Mouse (Mus musculus): ENCODE measurements around the gene Bsg. TPM values are rescaled to one million over a fixed set of nuclear protein-coding genes. Genes with fewer than 3 reads are reported as not detected.
"Not testable (repeated sequence)": the region's sequence is repeated elsewhere in the genome, so short reads cannot be mapped to it uniquely, and the experiment has no call there.

The Bsg gene
- polyA plus RNA-seq, 1 experiment from 2014 or later, result 588 TPM

GRCm38 (mm10) chr10:79743161-79743560, 38.9 kb downstream of the Bsg start:
- peaks cover 13% of the 10 kb centered on the region for H3K9me3 ChIP-seq
- peaks cover 14% of the 10 kb centered on the region for H3K4me1 ChIP-seq
- 95% methylated on average over 11 of the region's 11 CpGs for WGBS
- no peak for ATAC-seq (ENCODE audit: low FRiP score, low read depth)
- H3K27me3 ChIP-seq, result no peaks in the 10 kb centered on the region
- H3K27ac ChIP-seq (replicated peaks), result no peak overlapping the region
- peaks cover 63% of the 10 kb centered on the region for H3K36me3 ChIP-seq
- H3K4me2 ChIP-seq (replicated peaks), result no peak overlapping the region
- no peak overlapping the region for H3K9ac ChIP-seq (replicated peaks)
- H3K4me3 ChIP-seq, result no peak overlapping the region

GRCm38 (mm10) chr10:79743650-79744365, 39.5 kb downstream of the Bsg start:
- Histone ChIP-seq H3K9me3 (peaks cover 11% of the 10 kb centered on the region), H3K4me1 (peaks cover 14% of the 10 kb centered on the region), H3K9ac (replicated peaks) (no peak overlapping the region), H3K36me3 (peaks cover 57% of the 10 kb centered on the region), H3K27ac (replicated peaks) (no peak overlapping the region), H3K27me3 (0 out of 2 replicates have a peak, but pooled peaks cover 5% of the 10 kb centered on the region), H3K4me2 (replicated peaks) (no peak overlapping the region), H3K4me3 (no peak overlapping the region)
- 94% methylated on average over 15 of the region's 15 CpGs for WGBS
- no peak for ATAC-seq (ENCODE audit: low FRiP score, low read depth)

GRCm38 (mm10) chr10:79745411-79745810, 41.1 kb downstream of the Bsg start:
- ATAC-seq (ENCODE audit: low FRiP score, low read depth), result no peak
- H3K4me3 ChIP-seq, result no peak overlapping the region; the same call in 1 of the 2 replicates
- WGBS, result 94% methylated on average over 3 of the region's 3 CpGs
- 0 out of 2 replicates have a peak, but pooled peaks cover 5% of the 10 kb centered on the region for H3K27me3 ChIP-seq
- H3K36me3 ChIP-seq, result peaks cover 41% of the 10 kb centered on the region
- peak overlapping the region; percentile 74 for H3K4me2 ChIP-seq (replicated peaks)
- no peak overlapping the region for H3K9ac ChIP-seq (replicated peaks)
- H3K27ac ChIP-seq (replicated peaks), result no peak overlapping the region
- peaks cover 14% of the 10 kb centered on the region for H3K4me1 ChIP-seq
- H3K9me3 ChIP-seq, result 0 out of 2 replicates have a peak, but pooled peaks cover under 1% of the 10 kb centered on the region

GRCm38 (mm10) chr10:79745898-79746773, 41.8 kb downstream of the Bsg start, which contains the start of gene Polrmt:
Gene Polrmt (minus strand): TSS chr10:79746581.
- H3K4me1 ChIP-seq, result peaks cover 11% of the 10 kb centered on the region
- H3K36me3 ChIP-seq, result peaks cover 34% of the 10 kb centered on the region
- H3K27ac ChIP-seq (replicated peaks), result no peak within 1 kb of the TSS
- H3K9me3 ChIP-seq, result no peaks in the 10 kb centered on the region
- H3K9ac ChIP-seq (replicated peaks), result peak within 1 kb of the TSS; percentile 48
- ATAC-seq (ENCODE audit: low FRiP score, low read depth), result peak; percentile 97
- WGBS, result 3% methylated on average over 38 of the region's 38 CpGs
- H3K4me3 ChIP-seq, result peak within 1 kb of the TSS; percentile 62
- H3K4me2 ChIP-seq (replicated peaks), result peak within 1 kb of the TSS; percentile 74
- H3K27me3 ChIP-seq, result 0 out of 2 replicates have a peak, but pooled peaks cover 5% of the 10 kb centered on the region

- Histone ChIP-seq H3K4me3 (peak overlapping the region; percentile 23; the same call in 1 of the 2 replicates), H3K4me2 (replicated peaks) (peak overlapping the region; percentile 51), H3K27me3 (0 out of 2 replicates have a peak, but pooled peaks cover 5% of the 10 kb centered on the region), H3K27ac (replicated peaks) (no peak overlapping the region), H3K9me3 (no peaks in the 10 kb centered on the region), H3K36me3 (peaks cover 27% of the 10 kb centered on the region), H3K4me1 (peaks cover 11% of the 10 kb centered on the region), H3K9ac (replicated peaks) (no peak overlapping the region)
- WGBS, result 27% methylated on average over 6 of the region's 6 CpGs
- peak; percentile 58 for ATAC-seq (ENCODE audit: low FRiP score, low read depth)
Observed at GRCm38 (mm10) chr10:79746774-79747151, 42.5 kb downstream of the Bsg start.

- H3K4me1 ChIP-seq, result peaks cover 11% of the 10 kb centered on the region
- WGBS, result 74% methylated on average over 6 of the region's 6 CpGs
- H3K9me3 ChIP-seq, result no peaks in the 10 kb centered on the region
- H3K9ac ChIP-seq (replicated peaks), result no peak overlapping the region
- H3K27ac ChIP-seq (replicated peaks), result no peak overlapping the region
- no peak overlapping the region for H3K4me2 ChIP-seq (replicated peaks)
- H3K4me3 ChIP-seq, result no peak overlapping the region
- H3K27me3 ChIP-seq, result 0 out of 2 replicates have a peak, but pooled peaks cover 5% of the 10 kb centered on the region
- ATAC-seq (ENCODE audit: low FRiP score, low read depth), result no peak
- H3K36me3 ChIP-seq, result peaks cover 12% of the 10 kb centered on the region
Observed at GRCm38 (mm10) chr10:79748496-79748895, 44.2 kb downstream of the Bsg start.

- Histone ChIP-seq H3K9ac (replicated peaks) (peak within 1 kb of the TSS; percentile 48), H3K27me3 (peaks cover 14% of the 10 kb centered on the region; the same call in 1 of the 2 replicates), H3K27ac (replicated peaks) (no peak within 1 kb of the TSS), H3K9me3 (no peaks in the 10 kb centered on the region), H3K4me2 (replicated peaks) (peak within 1 kb of the TSS; percentile 57), H3K4me1 (peaks cover 9% of the 10 kb centered on the region; the same call in 1 of the 2 replicates), H3K36me3 (peaks cover 38% of the 10 kb centered on the region), H3K4me3 (peak within 1 kb of the TSS; percentile 35)
- peak; percentile 85 for ATAC-seq (ENCODE audit: low FRiP score, low read depth)
- 2% methylated on average over 36 of the region's 36 CpGs for WGBS
Observed at GRCm38 (mm10) chr10:79754856-79755516, 50.7 kb downstream of the Bsg start, which contains the start of gene Fgf22. Gene Fgf22 (plus strand): TSS chr10:79755076.

GRCm38 (mm10) chr10:79755854-79756253, 51.6 kb downstream of the Bsg start:
- Histone ChIP-seq H3K9ac (replicated peaks) (no peak overlapping the region), H3K27me3 (peaks cover 14% of the 10 kb centered on the region; the same call in 1 of the 2 replicates), H3K27ac (replicated peaks) (no peak overlapping the region), H3K4me2 (replicated peaks) (no peak overlapping the region), H3K4me3 (no peak overlapping the region), H3K36me3 (peaks cover 47% of the 10 kb centered on the region), H3K9me3 (no peaks in the 10 kb centered on the region), H3K4me1 (peaks cover 9% of the 10 kb centered on the region; the same call in 1 of the 2 replicates)
- ATAC-seq (ENCODE audit: low FRiP score, low read depth), result no peak; the same call in 1 of the 2 replicates
- 88% methylated on average over 3 of the region's 3 CpGs for WGBS

GRCm38 (mm10) chr10:79756660-79757059, 52.4 kb downstream of the Bsg start:
- no peaks in the 10 kb centered on the region for H3K9me3 ChIP-seq
- H3K27me3 ChIP-seq, result peaks cover 14% of the 10 kb centered on the region; the same call in 1 of the 2 replicates
- ATAC-seq (ENCODE audit: low FRiP score, low read depth), result no peak
- H3K4me1 ChIP-seq, result peaks cover 9% of the 10 kb centered on the region; the same call in 1 of the 2 replicates
- H3K27ac ChIP-seq (replicated peaks), result no peak overlapping the region
- 92% methylated on average over 24 of the region's 24 CpGs for WGBS
- H3K4me3 ChIP-seq, result no peak overlapping the region
- H3K9ac ChIP-seq (replicated peaks), result no peak overlapping the region
- no peak overlapping the region for H3K4me2 ChIP-seq (replicated peaks)
- H3K36me3 ChIP-seq, result peaks cover 55% of the 10 kb centered on the region

GRCm38 (mm10) chr10:79759675-79760074, 55.4 kb downstream of the Bsg start:
- WGBS, result 83% methylated on average over 1 of the region's 1 CpGs
- Histone ChIP-seq H3K4me1 (peaks cover 13% of the 10 kb centered on the region), H3K36me3 (peaks cover 67% of the 10 kb centered on the region), H3K27me3 (peaks cover 14% of the 10 kb centered on the region; the same call in 1 of the 2 replicates)
- not testable (repeated sequence) for H3K4me2 ChIP-seq (replicated peaks); H3K4me3 ChIP-seq; ATAC-seq (ENCODE audit: low FRiP score, low read depth); H3K27ac ChIP-seq (replicated peaks); H3K9me3 ChIP-seq; H3K9ac ChIP-seq (replicated peaks)

- Histone ChIP-seq H3K4me2 (replicated peaks) (no peak overlapping the region), H3K27ac (replicated peaks) (no peak overlapping the region), H3K36me3 (peaks cover 67% of the 10 kb centered on the region), H3K4me1 (peaks cover 16% of the 10 kb centered on the region), H3K4me3 (no peak overlapping the region), H3K9me3 (no peaks in the 10 kb centered on the region), H3K9ac (replicated peaks) (no peak overlapping the region), H3K27me3 (peaks cover 9% of the 10 kb centered on the region; the same call in 1 of the 2 replicates)
- WGBS, result 94% methylated on average over 11 of the region's 11 CpGs
- no peak for ATAC-seq (ENCODE audit: low FRiP score, low read depth)
Observed at GRCm38 (mm10) chr10:79760603-79761143, 56.4 kb downstream of the Bsg start.
